Mouse (Mus musculus) limb, embryonic 14.5 days (tissue): ENCODE measurements around the gene Thap8. TPM values are rescaled to one million over a fixed set of nuclear protein-coding genes. Genes with fewer than 3 reads are reported as not detected.

Experiments used
- ATAC-seq: fragments of 200-750 bp; cut with Nextera tagmentation; 2 replicates; pipeline ENCODE4 v1.8.0; 2017; ENCODE audit warnings: low read depth, moderate number of reproducible peaks, moderate TSS enrichment; ENCODE audit not compliant: low FRiP score
- DNase-seq: peaks from one replicate; pipeline ENCODE4 v3.0.0-alpha.2; 2015; ENCODE audit warnings: low spot score
- H3K27ac ChIP-seq: fragments of 300-500 bp; sonication (generic); replicated peaks from 2 replicates; pipeline ENCODE4 v1.5.1; 2014; ENCODE audit warnings: low read depth, mild to moderate bottlenecking, low read length, moderate library complexity, mixed read lengths
- H3K27me3 ChIP-seq: fragments of 300-500 bp; sonication (generic); 2 replicates; pipeline ENCODE4 v1.6.1; 2014; ENCODE audit warnings: low read length, mixed read lengths; ENCODE audit not compliant: control insufficient read depth, insufficient read depth
- H3K36me3 ChIP-seq: fragments of 300-500 bp; sonication (generic); 2 replicates; pipeline ENCODE4 v1.6.1; 2014; ENCODE audit warnings: mild to moderate bottlenecking, low read length, moderate library complexity, mixed read lengths; ENCODE audit not compliant: control insufficient read depth, insufficient read depth
- H3K4me1 ChIP-seq: fragments of 300-500 bp; sonication (generic); 2 replicates; pipeline ENCODE4 v1.6.1; 2014; ENCODE audit warnings: antibody characterized with exemption, low read length, mixed read lengths; ENCODE audit not compliant: control insufficient read depth, insufficient read depth
- H3K4me2 ChIP-seq: fragments of 300-500 bp; sonication (generic); replicated peaks from 2 replicates; pipeline ENCODE4 v1.6.1; 2014; ENCODE audit warnings: low read depth, mild to moderate bottlenecking, low read length, moderate library complexity; ENCODE audit not compliant: severe bottlenecking
- H3K4me3 ChIP-seq: fragments of 300-500 bp; sonication (generic); replicated peaks from 2 replicates; pipeline ENCODE4 v1.5.1; 2014; ENCODE audit warnings: low read length
- H3K9ac ChIP-seq: fragments of 300-500 bp; sonication (generic); 2 replicates; pipeline ENCODE4 v1.6.1; 2014; ENCODE audit warnings: mild to moderate bottlenecking, low read depth, low read length, moderate library complexity; ENCODE audit not compliant: severe bottlenecking
- H3K9me3 ChIP-seq: fragments of 300-500 bp; sonication (generic); 2 replicates; pipeline ENCODE4 v1.6.1; 2016; ENCODE audit warnings: low read length; ENCODE audit not compliant: control insufficient read depth
- POLR2A ChIP-seq: fragments of 200-500 bp; IDR thresholded peaks from 2 replicates; pipeline ENCODE4 v1.8.0; 2012; ENCODE audit warnings: inconsistent platforms, mild to moderate bottlenecking, moderate library complexity, borderline replicate concordance; ENCODE audit not compliant: insufficient read depth, insufficient read length; ENCODE audit errors: extremely low read depth
- WGBS: fragments of 180-500 bp; shearing (Covaris S2); extraction: QIAGEN DNeasy Blood & Tissue Kit; methylation state at CpG from one replicate; pipeline ENCODE4 v1.1.7; 2014; 5-methylcytosine and 5-hydroxymethylcytosine counted together
- polyA plus RNA-seq, 2 experiments: library from polyadenylated mRNA; depleted of rRNA in 1 of 2; stranded (reverse) in 1 of 2; unstranded in 1 of 2; fragments of >200 nt; fragmentation: Nextera tagmentation in 1 of 2; extraction: Ambion mirVana in 1 of 2; gene quantifications; 2 replicates each; pipeline versions ENCODE4 v1.2.1 to v1.2.3; 2012 to 2014

Thap8 gene
- polyA plus RNA-seq, 2 experiments: 0.10 TPM; not detected in 1

DNA sequence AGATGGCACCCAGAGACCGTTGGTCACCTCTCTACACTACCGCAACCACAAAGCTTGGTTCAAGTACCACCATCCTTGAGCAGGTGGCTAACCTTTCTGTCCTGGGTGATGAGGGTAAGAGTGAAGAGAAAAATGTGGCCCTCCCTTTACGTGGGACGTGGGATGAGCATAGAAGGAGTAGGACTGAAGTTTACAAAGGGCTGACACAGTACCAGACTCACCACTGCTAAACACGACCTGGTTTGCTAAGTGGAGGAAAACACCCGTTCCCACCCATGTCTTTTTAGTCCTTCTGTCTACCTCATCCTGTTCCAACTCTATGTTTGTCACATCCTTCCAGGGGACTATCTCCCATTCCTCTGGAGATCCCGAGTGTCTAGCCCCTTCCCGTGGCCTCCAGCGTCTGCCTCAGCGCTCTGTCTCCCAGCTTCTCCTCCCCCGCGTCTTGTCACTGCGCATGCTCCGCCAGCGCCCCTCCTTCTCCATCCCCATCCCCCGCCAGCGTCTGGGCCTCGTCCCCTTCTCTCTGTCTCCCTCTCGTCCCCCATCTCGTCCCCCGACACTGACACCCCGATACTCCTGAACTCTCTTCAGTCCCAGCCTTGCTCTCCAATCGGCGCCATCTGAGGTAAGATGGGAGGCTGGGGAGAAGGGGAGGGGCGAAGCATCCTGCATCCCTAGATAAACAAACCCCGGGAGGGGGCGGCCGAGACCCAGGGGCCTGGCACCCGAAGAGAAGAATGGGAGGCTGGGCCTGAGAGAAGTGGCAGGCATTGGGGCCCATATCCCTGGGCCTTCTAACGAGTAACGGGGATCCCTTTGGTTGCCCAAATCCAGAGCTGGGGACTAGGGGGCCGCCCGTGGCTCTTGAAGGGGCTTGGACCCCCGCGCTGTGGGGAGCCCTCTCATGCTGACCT, 11.6 kb downstream of the Thap8 start, which contains the start of gene Clip3:
Clip3 (plus strand) TSS at position 514 of the 917 bp plus-strand sequence.
- Histone ChIP-seq H3K4me2 (peak within 1 kb of the TSS; percentile 70), H3K4me1 (peaks cover 14% of the 10 kb centered on the region), H3K9me3 (no peaks in the 10 kb centered on the region), H3K27me3 (no peaks in the 10 kb centered on the region), H3K36me3 (peaks cover 35% of the 10 kb centered on the region), H3K4me3 (peak within 1 kb of the TSS; percentile 82), H3K27ac (peak within 1 kb of the TSS; percentile 52; the same call in 1 of the 2 replicates), H3K9ac (peak within 1 kb of the TSS; percentile 86)
- WGBS: 7% methylated on average over 33 of the region's 35 CpGs
- peak; percentile 33; the same call in 1 of the 2 replicates for TF ChIP-seq POLR2A
- peak; percentile 82 for DNase-seq
- ATAC-seq: peak; percentile 75

DNA sequence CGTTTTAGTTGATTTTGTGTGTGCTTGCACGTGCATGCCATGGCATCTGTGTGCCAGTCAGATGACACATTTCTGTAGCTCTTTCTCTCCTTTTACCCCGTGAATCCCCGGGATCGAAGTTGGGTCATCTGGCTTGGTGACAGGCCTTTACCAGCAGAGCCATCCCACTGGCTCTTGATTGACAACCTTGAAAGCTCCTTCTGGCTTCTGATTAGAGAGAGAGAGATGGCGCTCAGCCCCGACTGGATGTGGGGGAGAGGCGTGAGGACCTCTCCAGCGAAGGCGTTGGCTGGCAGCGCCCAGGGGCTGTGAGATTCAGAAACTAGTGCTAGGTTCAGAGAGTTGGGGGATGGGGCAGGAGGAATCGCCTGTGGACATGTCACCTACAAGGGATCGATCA, 13.9 kb downstream of the Thap8 start:
- 83% methylated on average over 13 of the region's 13 CpGs for WGBS
- Histone ChIP-seq H3K36me3 (peaks cover 59% of the 10 kb centered on the region), H3K27me3 (no peaks in the 10 kb centered on the region), H3K27ac (no peak overlapping the region), H3K9me3 (no peaks in the 10 kb centered on the region), H3K9ac (no peak overlapping the region), H3K4me2 (no peak overlapping the region), H3K4me3 (no peak overlapping the region), H3K4me1 (peaks cover 14% of the 10 kb centered on the region)
- no peak for TF ChIP-seq POLR2A
- no peak for ATAC-seq
- DNase-seq: no peak

DNA sequence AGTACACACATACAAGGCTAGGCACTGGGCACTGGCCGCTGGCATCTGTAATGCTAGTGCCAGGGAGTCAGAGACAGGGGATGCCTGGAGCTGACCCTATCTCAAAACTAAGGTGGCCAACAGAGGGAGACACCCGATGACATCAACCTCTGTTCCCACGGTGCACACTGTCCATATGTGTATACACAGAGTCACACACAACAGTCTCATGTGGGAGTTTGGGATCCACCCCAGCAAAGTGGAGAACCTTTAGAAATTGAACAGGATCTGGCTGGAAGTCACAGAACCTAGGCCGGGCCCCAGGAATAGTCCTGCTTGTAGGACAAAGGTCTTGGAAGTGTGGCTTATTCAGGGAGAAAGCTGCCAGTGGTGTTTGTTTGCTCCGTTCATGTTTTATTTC, 14.4 kb downstream of the Thap8 start:
- no peak for DNase-seq
- Histone ChIP-seq H3K9ac (no peak overlapping the region), H3K4me1 (peaks cover 14% of the 10 kb centered on the region), H3K4me3 (no peak overlapping the region), H3K27ac (no peak overlapping the region), H3K27me3 (no peaks in the 10 kb centered on the region), H3K9me3 (no peaks in the 10 kb centered on the region), H3K36me3 (peaks cover 64% of the 10 kb centered on the region), H3K4me2 (no peak overlapping the region)
- no peak for ATAC-seq
- TF ChIP-seq POLR2A: no peak
- 92% methylated on average over 5 of the region's 5 CpGs for WGBS

DNA sequence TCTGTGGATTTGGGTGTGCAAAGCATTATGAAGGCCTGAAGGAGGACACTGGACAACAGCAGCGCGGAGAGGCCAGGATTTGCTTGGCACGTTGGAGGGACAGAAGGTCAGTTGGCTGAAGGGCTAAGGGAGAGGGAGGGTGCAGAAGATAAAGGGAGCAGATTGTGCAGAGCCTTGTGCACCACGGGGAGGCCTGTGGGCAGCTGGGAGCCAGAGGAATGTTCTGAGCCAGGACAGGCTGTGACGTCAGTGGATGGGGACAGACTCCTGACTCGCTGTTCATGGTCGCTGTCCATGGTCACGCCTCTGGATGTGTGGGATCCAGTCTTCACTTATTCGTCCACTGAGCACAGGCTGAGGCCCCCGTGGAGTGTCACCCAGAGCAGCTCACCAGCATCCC, 15.2 kb downstream of the Thap8 start:
- peaks cover 14% of the 10 kb centered on the region for H3K4me1 ChIP-seq
- peaks cover 72% of the 10 kb centered on the region for H3K36me3 ChIP-seq
- no peak overlapping the region for H3K9ac ChIP-seq
- no peak overlapping the region for H3K4me3 ChIP-seq
- WGBS: 68% methylated on average over 10 of the region's 10 CpGs
- H3K9me3 ChIP-seq: no peaks in the 10 kb centered on the region
- no peak overlapping the region for H3K27ac ChIP-seq
- no peak overlapping the region for H3K4me2 ChIP-seq
- DNase-seq (no peak), ATAC-seq (no peak)
- H3K27me3 ChIP-seq: no peaks in the 10 kb centered on the region
- TF ChIP-seq POLR2A: no peak

DNA sequence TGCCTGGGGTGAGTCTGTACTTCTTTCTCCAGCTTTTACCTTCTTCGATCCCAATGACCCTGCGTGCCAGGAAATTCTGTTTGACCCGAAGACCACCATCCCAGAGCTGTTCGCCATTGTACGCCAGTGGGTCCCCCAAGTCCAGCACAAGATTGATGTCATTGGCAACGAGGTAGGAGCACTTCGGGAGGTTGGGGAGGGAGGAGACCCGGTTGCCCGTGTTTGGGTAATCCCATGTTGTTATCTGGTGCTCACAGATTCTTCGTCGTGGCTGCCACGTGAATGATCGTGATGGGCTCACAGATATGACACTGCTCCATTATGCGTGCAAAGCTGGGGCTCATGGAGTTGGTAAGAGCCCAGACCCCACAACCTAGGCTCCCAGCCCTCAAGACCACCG, 16.9 kb downstream of the Thap8 start:
- Histone ChIP-seq H3K9me3 (no peaks in the 10 kb centered on the region), H3K27ac (no peak overlapping the region), H3K27me3 (no peaks in the 10 kb centered on the region), H3K9ac (no peak overlapping the region), H3K4me3 (no peak overlapping the region), H3K4me1 (peaks cover 8% of the 10 kb centered on the region; the same call in 1 of the 2 replicates), H3K36me3 (peaks cover 84% of the 10 kb centered on the region), H3K4me2 (no peak overlapping the region)
- DNase-seq (no peak), ATAC-seq (no peak)
- no peak for TF ChIP-seq POLR2A
- 95% methylated on average over 15 of the region's 15 CpGs for WGBS
